Mouse (Mus musculus) bone marrow, adult 2 months (tissue): ENCODE measurements around the gene Gpr137. TPM values are rescaled to one million over a fixed set of nuclear protein-coding genes. Genes with fewer than 3 reads are reported as not detected.

ENCODE experiments used
- H3K27ac ChIP-seq: fragments of 200-500 bp; 2 replicates; pipeline ENCODE4 v1.5.1; 2012; ENCODE audit warnings: low read depth, mild to moderate bottlenecking, control low read depth, inconsistent platforms, low read length; ENCODE audit not compliant: control insufficient read depth, poor library complexity, insufficient read depth
- H3K4me1 ChIP-seq: fragments of 200-500 bp; 2 replicates; pipeline ENCODE4 v1.6.1; 2011; ENCODE audit warnings: low read length; ENCODE audit not compliant: control insufficient read depth, insufficient read depth
- H3K4me3 ChIP-seq: fragments of 200-500 bp; replicated peaks from 2 replicates; pipeline ENCODE3; 2011; ENCODE audit warnings: mild to moderate bottlenecking, low read depth, low read length, control low read depth; ENCODE audit not compliant: control insufficient read depth
- CTCF ChIP-seq: fragments of 200-500 bp; IDR thresholded peaks from 2 replicates; pipeline ENCODE4 v1.5.1; 2011; ENCODE audit warnings: low read length, control low read depth; ENCODE audit not compliant: control insufficient read depth, insufficient read depth
- POLR2A ChIP-seq: fragments of 200-500 bp; IDR thresholded peaks from 2 replicates; pipeline ENCODE4 v1.6.1; 2011; ENCODE audit warnings: low read depth, mild to moderate bottlenecking, control low read depth, low read length, borderline replicate concordance; ENCODE audit not compliant: control insufficient read depth
- WGBS: fragments of 180-500 bp; shearing (Covaris S2); methylation state at CpG from one replicate; pipeline ENCODE4 v1.1.7; 2018; 5-methylcytosine and 5-hydroxymethylcytosine counted together
- polyA plus RNA-seq: library from polyadenylated mRNA; stranded (reverse); fragments of >200 nt; gene quantifications from 2 replicates; pipeline ENCODE4 v1.2.4, GENCODE M21; 2011; ENCODE audit warnings: low replicate concordance; ENCODE audit not compliant: missing spikeins, insufficient read depth, insufficient read length

Gpr137 gene
- polyA plus RNA-seq, 1 experiment, result 31.9 TPM

- H3K4me1 ChIP-seq, result peaks cover 5% of the 10 kb centered on the region; the same call in 1 of the 2 replicates
- no peak overlapping the region for H3K4me3 ChIP-seq
- H3K27ac ChIP-seq, result no peak overlapping the region
- peak; percentile 80 for TF ChIP-seq CTCF
- no peak for TF ChIP-seq POLR2A
- 5% methylated on average over 39 of the region's 39 CpGs for WGBS
Measured at GRCm38 (mm10) chr19:6924461-6925306, 17.6 kb downstream of the Gpr137 start.

GRCm38 (mm10) chr19:6922901-6923735 is 19.2 kb downstream of the Gpr137 start:
- Histone ChIP-seq H3K27ac (no peak overlapping the region), H3K4me3 (no peak overlapping the region), H3K4me1 (peaks cover 5% of the 10 kb centered on the region; the same call in 1 of the 2 replicates)
- WGBS, result 63% methylated on average over 6 of the region's 6 CpGs
- no peak for TF ChIP-seq POLR2A
- no peak for TF ChIP-seq CTCF

GRCm38 (mm10) chr19:6921647-6922567 is 20.4 kb downstream of the Gpr137 start, which contains the start of gene Esrra:
Esrra (minus strand) TSS chr19:6921813.
- TF ChIP-seq POLR2A, result peak; percentile 89; the same call in 1 of the 2 replicates
- no peak for TF ChIP-seq CTCF
- under 1% methylated on average over 66 of the region's 66 CpGs for WGBS
- Histone ChIP-seq H3K4me1 (peaks cover 5% of the 10 kb centered on the region; the same call in 1 of the 2 replicates), H3K4me3 (peak within 1 kb of the TSS; percentile 74), H3K27ac (peak within 1 kb of the TSS; percentile 76)

GRCm38 (mm10) chr19:6920741-6921636 is 21.3 kb downstream of the Gpr137 start:
- H3K4me1 ChIP-seq, result peaks cover 5% of the 10 kb centered on the region; the same call in 1 of the 2 replicates
- WGBS, result under 1% methylated on average over 39 of the region's 48 CpGs
- peak overlapping the region; percentile 76 for H3K27ac ChIP-seq
- TF ChIP-seq POLR2A, result no peak
- TF ChIP-seq CTCF, result no peak
- H3K4me3 ChIP-seq, result peak overlapping the region; percentile 65

- Histone ChIP-seq H3K27ac (no peak overlapping the region), H3K4me3 (peak overlapping the region; percentile 12), H3K4me1 (peaks cover 5% of the 10 kb centered on the region; the same call in 1 of the 2 replicates)
- WGBS, result 59% methylated on average over 8 of the region's 8 CpGs
- TF ChIP-seq POLR2A, result no peak
- TF ChIP-seq CTCF, result no peak
Measured at GRCm38 (mm10) chr19:6919876-6920740, 22.2 kb downstream of the Gpr137 start.

- TF ChIP-seq POLR2A, result no peak
- no peak for TF ChIP-seq CTCF
- no peak overlapping the region for H3K27ac ChIP-seq
- peaks cover 3% of the 10 kb centered on the region; the same call in 1 of the 2 replicates for H3K4me1 ChIP-seq
- H3K4me3 ChIP-seq, result no peak overlapping the region
Measured at GRCm38 (mm10) chr19:6919431-6919830, 22.8 kb downstream of the Gpr137 start.
